Mouse (Mus musculus) embryonic facial prominence, embryonic 11.5 days (tissue): ENCODE measurements at regions not wholly inside any gene's neighbourhood (a gene's known extent, or its start where the extent isn't known, plus 50 kb on each side); places are given as distances from the start of the nearest gene placed in this dataset.

Source experiments
- ATAC-seq: fragments of 200-750 bp; cut with Nextera tagmentation; replicated peaks from 2 replicates; pipeline ENCODE4 v1.8.0; 2017; ENCODE audit warnings: low read depth; ENCODE audit not compliant: insufficient number of reproducible peaks, low FRiP score, low TSS enrichment
- DNase-seq: peaks from one replicate; pipeline ENCODE4 v3.0.0-alpha.2; 2015; ENCODE audit warnings: low spot score
- H3K27ac ChIP-seq: fragments of 300-500 bp; sonication (generic); replicated peaks from 2 replicates; pipeline ENCODE4 v1.5.1; 2014; ENCODE audit warnings: mild to moderate bottlenecking, low read depth, low read length, control low read depth
- H3K27me3 ChIP-seq: fragments of 300-500 bp; sonication (generic); 2 replicates; pipeline ENCODE4 v1.6.1; 2014; ENCODE audit warnings: mild to moderate bottlenecking, low read length, moderate library complexity, mixed read lengths; ENCODE audit not compliant: control insufficient read depth, insufficient read depth
- H3K36me3 ChIP-seq: fragments of 300-500 bp; sonication (generic); replicated peaks from 2 replicates; pipeline ENCODE4 v1.6.1; 2014; ENCODE audit warnings: low read depth, mild to moderate bottlenecking, low read length, moderate library complexity, mixed read lengths; ENCODE audit not compliant: control insufficient read depth, insufficient read depth
- H3K4me1 ChIP-seq: fragments of 300-500 bp; sonication (generic); 2 replicates; pipeline ENCODE4 v1.6.1; 2014; ENCODE audit warnings: low read length, mixed read lengths; ENCODE audit not compliant: control insufficient read depth, insufficient read depth
- H3K4me2 ChIP-seq: fragments of 300-500 bp; sonication (generic); 2 replicates; pipeline ENCODE4 v1.6.1; 2014; ENCODE audit warnings: low read depth, mild to moderate bottlenecking, control low read depth, low read length, moderate library complexity
- H3K4me3 ChIP-seq: fragments of 300-500 bp; sonication (generic); 2 replicates; pipeline ENCODE4 v1.5.1; 2014; ENCODE audit warnings: low read depth, low read length, control low read depth
- H3K9ac ChIP-seq: fragments of 300-500 bp; sonication (generic); replicated peaks from 2 replicates; pipeline ENCODE4 v1.6.1; 2014; ENCODE audit warnings: mild to moderate bottlenecking, control low read depth, low read length
- H3K9me3 ChIP-seq: fragments of 300-500 bp; sonication (generic); replicated peaks from 2 replicates; pipeline ENCODE4 v1.6.1; 2016; ENCODE audit warnings: mild to moderate bottlenecking, low read length, inconsistent platforms, mixed read lengths; ENCODE audit not compliant: control insufficient read depth
- WGBS: fragments of 180-500 bp; shearing (Covaris S2); extraction: QIAGEN DNeasy Blood & Tissue Kit; methylation state at CpG from one replicate; pipeline ENCODE4 v1.1.7; 2014; 5-methylcytosine and 5-hydroxymethylcytosine counted together

DNA sequence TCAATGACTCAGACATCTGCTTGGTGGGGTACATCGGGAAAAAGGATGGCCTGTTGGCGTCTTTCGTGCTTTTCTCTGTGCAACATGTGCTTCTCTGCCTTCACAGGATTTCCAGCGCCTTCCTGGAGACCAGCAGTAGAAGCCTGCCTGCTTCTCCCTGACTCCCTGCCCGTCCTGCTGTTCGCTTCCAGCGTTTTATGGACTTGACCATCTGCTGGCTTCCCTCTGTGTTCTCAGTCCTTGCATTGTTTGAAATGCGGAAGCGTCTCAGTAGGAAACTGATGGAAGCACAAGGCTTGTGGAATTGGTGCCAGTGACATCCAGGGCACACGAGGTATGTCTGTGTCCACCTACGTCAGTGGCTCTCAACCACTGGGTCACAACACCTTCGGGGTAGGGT lies 143.7 kb downstream of the Trim33 start:
- no peak overlapping the region for H3K9ac ChIP-seq
- no peaks in the 10 kb centered on the region for H3K36me3 ChIP-seq
- H3K9me3 ChIP-seq = no peaks in the 10 kb centered on the region
- no peaks in the 10 kb centered on the region for H3K27me3 ChIP-seq
- no peak for ATAC-seq
- no peak overlapping the region for H3K4me3 ChIP-seq
- peaks cover 5% of the 10 kb centered on the region; the same call in 1 of the 2 replicates for H3K4me1 ChIP-seq
- no peak for DNase-seq
- H3K27ac ChIP-seq = no peak overlapping the region
- 89% methylated on average over 12 of the region's 12 CpGs for WGBS
- no peak overlapping the region for H3K4me2 ChIP-seq

DNA sequence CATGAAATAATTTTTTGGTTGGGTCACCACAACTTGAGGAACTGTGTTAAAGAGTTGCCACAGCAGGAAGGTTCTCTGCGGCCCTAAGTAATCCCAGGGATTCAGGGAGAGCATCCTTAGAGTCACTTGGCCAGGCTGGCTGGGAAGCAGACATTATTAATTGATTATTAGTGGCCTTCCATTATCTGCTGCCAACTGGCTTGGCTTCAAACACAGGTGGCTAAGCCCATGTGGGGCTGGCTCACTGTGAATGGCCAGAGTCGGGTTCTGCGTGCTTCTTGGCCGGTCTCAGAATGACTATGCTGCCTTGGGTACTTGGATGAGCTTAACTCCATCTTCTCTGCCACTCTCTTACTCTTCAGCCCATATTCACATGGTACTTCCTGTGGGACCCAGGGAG lies 144.2 kb downstream of the Trim33 start:
- Histone ChIP-seq H3K4me3 (no peak overlapping the region), H3K4me1 (peaks cover 5% of the 10 kb centered on the region; the same call in 1 of the 2 replicates), H3K27me3 (no peaks in the 10 kb centered on the region), H3K27ac (no peak overlapping the region), H3K9me3 (no peaks in the 10 kb centered on the region), H3K4me2 (no peak overlapping the region), H3K36me3 (no peaks in the 10 kb centered on the region), H3K9ac (no peak overlapping the region)
- DNase-seq (no peak), ATAC-seq (no peak)
- 93% methylated on average over 4 of the region's 4 CpGs for WGBS

DNA sequence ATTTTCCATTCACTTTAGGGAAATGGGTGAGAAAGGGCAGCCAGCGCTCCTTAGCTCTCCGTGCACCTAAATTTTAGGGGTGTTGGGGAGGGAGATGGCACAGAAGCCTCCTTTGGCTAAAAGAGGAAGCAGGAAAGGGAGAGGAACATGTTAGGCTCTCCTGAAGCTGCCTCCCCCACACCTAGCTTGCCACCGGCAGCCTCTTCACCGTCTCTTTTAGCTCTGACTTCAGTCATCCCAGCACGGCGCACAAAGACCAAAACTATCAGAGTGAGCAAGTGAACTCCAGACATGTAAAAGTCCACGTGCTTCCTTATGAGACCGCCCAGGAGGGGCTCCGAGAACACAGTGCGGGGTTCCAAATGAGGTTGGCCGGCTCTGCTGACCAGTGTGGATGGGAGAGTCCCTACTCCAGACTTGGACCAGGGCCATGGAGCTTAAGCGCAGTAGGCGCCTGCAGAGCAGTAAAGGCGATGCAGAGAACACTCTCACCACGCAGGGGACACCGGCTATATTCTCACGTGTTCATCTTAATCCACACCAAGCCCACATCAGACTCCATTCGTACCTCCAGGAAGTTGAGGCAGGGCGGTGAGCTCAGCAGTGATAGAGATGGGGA lies 146.8 kb downstream of the Trim33 start:
- H3K27ac ChIP-seq = no peak overlapping the region
- WGBS = 89% methylated on average over 19 of the region's 19 CpGs
- DNase-seq (no peak), ATAC-seq (no peak)
- H3K27me3 ChIP-seq = no peaks in the 10 kb centered on the region
- no peak overlapping the region for H3K4me3 ChIP-seq
- H3K36me3 ChIP-seq = no peaks in the 10 kb centered on the region
- H3K4me2 ChIP-seq = no peak overlapping the region
- no peak overlapping the region for H3K9ac ChIP-seq
- H3K9me3 ChIP-seq = no peaks in the 10 kb centered on the region
- H3K4me1 ChIP-seq = no peaks in the 10 kb centered on the region; the same call in 1 of the 2 replicates

GRCm38 (mm10) chr3:103429227-103429788 lies 145.7 kb upstream of the Syt6 start:
- Histone ChIP-seq H3K4me3 (no peak overlapping the region), H3K4me2 (no peak overlapping the region), H3K27me3 (no peaks in the 10 kb centered on the region), H3K36me3 (no peaks in the 10 kb centered on the region), H3K4me1 (no peaks in the 10 kb centered on the region), H3K27ac (no peak overlapping the region), H3K9ac (no peak overlapping the region), H3K9me3 (no peaks in the 10 kb centered on the region)
- ATAC-seq = no peak
- WGBS = 21% methylated on average over 5 of the region's 5 CpGs
- no peak for DNase-seq

DNA sequence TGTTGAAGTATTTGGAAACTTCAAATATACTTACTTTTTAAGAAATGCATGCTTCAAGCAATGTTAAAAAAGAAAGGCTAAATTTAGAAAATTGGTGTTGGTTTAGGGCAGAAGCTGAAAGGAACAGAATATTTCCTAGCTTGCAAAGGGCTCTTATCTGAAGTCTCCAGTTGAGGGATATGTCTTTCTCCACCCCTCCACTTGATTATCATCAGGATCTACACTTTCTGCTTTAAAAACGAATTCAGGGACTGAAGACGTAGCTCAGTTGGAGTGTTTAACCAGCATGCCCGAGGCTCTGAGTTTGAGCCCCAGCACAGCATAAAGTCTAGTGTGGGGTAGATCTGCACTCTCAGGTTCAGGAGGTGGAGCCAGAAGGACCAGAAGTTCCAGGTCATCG lies 144.9 kb upstream of the Syt6 start:
- no peak overlapping the region for H3K4me3 ChIP-seq
- H3K27me3 ChIP-seq = no peaks in the 10 kb centered on the region
- H3K9ac ChIP-seq = no peak overlapping the region
- H3K36me3 ChIP-seq = no peaks in the 10 kb centered on the region
- no peak for DNase-seq
- ATAC-seq = no peak
- H3K9me3 ChIP-seq = no peaks in the 10 kb centered on the region
- 76% methylated on average over 4 of the region's 4 CpGs for WGBS
- no peak overlapping the region for H3K27ac ChIP-seq
- no peak overlapping the region for H3K4me2 ChIP-seq
- H3K4me1 ChIP-seq = no peaks in the 10 kb centered on the region

- H3K4me3 ChIP-seq = no peak overlapping the region
- DNase-seq (no peak), ATAC-seq (no peak)
- H3K27ac ChIP-seq = no peak overlapping the region
- no peak overlapping the region for H3K9ac ChIP-seq
- WGBS = 48% methylated on average over 5 of the region's 5 CpGs
- H3K4me2 ChIP-seq = no peak overlapping the region
- H3K9me3 ChIP-seq = no peaks in the 10 kb centered on the region
- no peaks in the 10 kb centered on the region for H3K4me1 ChIP-seq
- no peaks in the 10 kb centered on the region for H3K27me3 ChIP-seq
- no peaks in the 10 kb centered on the region for H3K36me3 ChIP-seq
Observed at GRCm38 (mm10) chr3:103432254-103432653, 142.8 kb upstream of the Syt6 start.

GRCm38 (mm10) chr3:103436902-103437603 lies 138.0 kb upstream of the Syt6 start:
- no peaks in the 10 kb centered on the region for H3K4me1 ChIP-seq
- WGBS = 59% methylated on average over 9 of the region's 9 CpGs

GRCm38 (mm10) chr3:103438791-103439354 lies 136.2 kb upstream of the Syt6 start:
- Histone ChIP-seq H3K4me2 (no peak overlapping the region), H3K4me1 (no peaks in the 10 kb centered on the region), H3K27ac (no peak overlapping the region), H3K27me3 (no peaks in the 10 kb centered on the region), H3K9me3 (no peaks in the 10 kb centered on the region), H3K4me3 (no peak overlapping the region), H3K9ac (no peak overlapping the region), H3K36me3 (no peaks in the 10 kb centered on the region)
- ATAC-seq (no peak), DNase-seq (peak; percentile 71)
- WGBS = 47% methylated on average over 12 of the region's 12 CpGs

More at GRCm38 (mm10) chr3:103436902-103437603, 138.0 kb upstream of the Syt6 start:
- no peaks in the 10 kb centered on the region for H3K36me3 ChIP-seq
- no peak overlapping the region for H3K9ac ChIP-seq
- H3K4me3 ChIP-seq = no peak overlapping the region
- H3K9me3 ChIP-seq = no peaks in the 10 kb centered on the region
- H3K4me2 ChIP-seq = no peak overlapping the region
- H3K27ac ChIP-seq = no peak overlapping the region
- H3K27me3 ChIP-seq = no peaks in the 10 kb centered on the region
- DNase-seq = no peak
- ATAC-seq = no peak
